Mouse (Mus musculus) testis, adult 2 months (tissue): ENCODE measurements at regions not wholly inside any gene's neighbourhood (a gene's known extent, or its start where the extent isn't known, plus 50 kb on each side); places are given as distances from the start of the nearest gene placed in this dataset.

Experiments
- CTCF ChIP-seq: fragments of 200-500 bp; IDR thresholded peaks from 2 replicates; pipeline ENCODE4 v1.5.1; 2012; ENCODE audit warnings: low read depth, mild to moderate bottlenecking, inconsistent platforms, low read length, moderate library complexity; ENCODE audit not compliant: control insufficient read depth, insufficient read depth, insufficient replicate concordance
- POLR2A ChIP-seq: fragments of 200-500 bp; IDR thresholded peaks from 2 replicates; pipeline ENCODE4 v1.6.1; 2012; ENCODE audit warnings: low read depth, mild to moderate bottlenecking, inconsistent platforms, low read length, moderate library complexity; ENCODE audit not compliant: control insufficient read depth

GRCm38 (mm10) chr14:105402556-105402955 is 144.2 kb downstream of the Ndfip2 start:
- TF ChIP-seq POLR2A: no peak
- TF ChIP-seq CTCF: no peak
